Mouse (Mus musculus) bone marrow, adult 2 months (tissue): ENCODE data around the gene Ppp1r14b. TPM values are rescaled to one million over a fixed set of nuclear protein-coding genes. Genes with fewer than 3 reads are reported as not detected.
A peak's percentile ranks its signal among the peaks of the same experiment; 100 is the strongest.

ENCODE experiments used
- H3K27ac ChIP-seq: fragments of 200-500 bp; 2 replicates; pipeline ENCODE4 v1.5.1; 2012; ENCODE audit warnings: low read depth, mild to moderate bottlenecking, control low read depth, inconsistent platforms, low read length; ENCODE audit not compliant: control insufficient read depth, poor library complexity, insufficient read depth
- H3K4me1 ChIP-seq: fragments of 200-500 bp; 2 replicates; pipeline ENCODE4 v1.6.1; 2011; ENCODE audit warnings: low read length; ENCODE audit not compliant: control insufficient read depth, insufficient read depth
- H3K4me3 ChIP-seq: fragments of 200-500 bp; replicated peaks from 2 replicates; pipeline ENCODE3; 2011; ENCODE audit warnings: mild to moderate bottlenecking, low read depth, low read length, control low read depth; ENCODE audit not compliant: control insufficient read depth
- CTCF ChIP-seq: fragments of 200-500 bp; IDR thresholded peaks from 2 replicates; pipeline ENCODE4 v1.5.1; 2011; ENCODE audit warnings: low read length, control low read depth; ENCODE audit not compliant: control insufficient read depth, insufficient read depth
- POLR2A ChIP-seq: fragments of 200-500 bp; IDR thresholded peaks from 2 replicates; pipeline ENCODE4 v1.6.1; 2011; ENCODE audit warnings: low read depth, mild to moderate bottlenecking, control low read depth, low read length, borderline replicate concordance; ENCODE audit not compliant: control insufficient read depth
- WGBS: fragments of 180-500 bp; shearing (Covaris S2); methylation state at CpG from one replicate; pipeline ENCODE4 v1.1.7; 2018; 5-methylcytosine and 5-hydroxymethylcytosine counted together
- polyA plus RNA-seq: library from polyadenylated mRNA; stranded (reverse); fragments of >200 nt; gene quantifications from 2 replicates; pipeline ENCODE4 v1.2.4, GENCODE M21; 2011; ENCODE audit warnings: low replicate concordance; ENCODE audit not compliant: missing spikeins, insufficient read depth, insufficient read length

Ppp1r14b gene
- polyA plus RNA-seq, 1 experiment, result 137 TPM

DNA sequence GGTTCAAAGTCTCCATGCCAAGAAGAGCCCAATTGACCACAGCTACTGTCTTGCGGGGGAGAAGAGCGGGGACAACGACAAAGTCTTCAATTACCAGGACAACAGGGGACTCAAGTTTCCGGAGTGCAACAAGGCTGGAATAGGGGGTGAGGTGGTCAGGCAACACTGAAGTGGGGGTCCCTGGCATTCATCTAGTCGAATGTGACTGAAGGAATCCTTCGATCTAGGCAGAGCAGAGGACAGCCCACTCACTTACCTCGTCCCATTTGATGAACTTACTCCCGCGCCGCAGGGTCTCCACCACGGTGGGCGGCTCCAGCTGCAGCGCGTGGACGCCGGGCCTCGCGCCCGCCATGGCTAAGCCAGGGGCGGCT is 5.5 kb upstream of the Ppp1r14b start:
- WGBS, result 3% methylated on average over 20 of the region's 20 CpGs
- Histone ChIP-seq H3K27ac (no peak overlapping the region), H3K4me1 (peaks cover 1% of the 10 kb centered on the region; the same call in 1 of the 2 replicates), H3K4me3 (peak overlapping the region; percentile 72)
- no peak for TF ChIP-seq CTCF
- TF ChIP-seq POLR2A, result no peak

GRCm38 (mm10) chr19:6969665-6970381 is 4.9 kb upstream of the Ppp1r14b start:
- 2% methylated on average over 53 of the region's 55 CpGs for WGBS
- no peak overlapping the region for H3K27ac ChIP-seq
- H3K4me1 ChIP-seq, result peaks cover 1% of the 10 kb centered on the region; the same call in 1 of the 2 replicates
- TF ChIP-seq CTCF, result peak; percentile 69
- peak; percentile 40; the same call in 1 of the 2 replicates for TF ChIP-seq POLR2A
- peak overlapping the region; percentile 72 for H3K4me3 ChIP-seq

GRCm38 (mm10) chr19:6970460-6971085 is 4.2 kb upstream of the Ppp1r14b start:
- H3K4me3 ChIP-seq, result no peak overlapping the region

GRCm38 (mm10) chr19:6971644-6972043 is 3.1 kb upstream of the Ppp1r14b start:
- Histone ChIP-seq H3K4me1 (peaks cover 4% of the 10 kb centered on the region; the same call in 1 of the 2 replicates), H3K4me3 (no peak overlapping the region), H3K27ac (no peak overlapping the region)
- TF ChIP-seq CTCF (no peak), POLR2A (no peak)
- 74% methylated on average over 6 of the region's 6 CpGs for WGBS

More at GRCm38 (mm10) chr19:6970460-6971085, 4.2 kb upstream of the Ppp1r14b start:
- Histone ChIP-seq H3K27ac (no peak overlapping the region), H3K4me1 (peaks cover 1% of the 10 kb centered on the region; the same call in 1 of the 2 replicates)
- 26% methylated on average over 11 of the region's 11 CpGs for WGBS
- TF ChIP-seq POLR2A (no peak), CTCF (no peak)

DNA sequence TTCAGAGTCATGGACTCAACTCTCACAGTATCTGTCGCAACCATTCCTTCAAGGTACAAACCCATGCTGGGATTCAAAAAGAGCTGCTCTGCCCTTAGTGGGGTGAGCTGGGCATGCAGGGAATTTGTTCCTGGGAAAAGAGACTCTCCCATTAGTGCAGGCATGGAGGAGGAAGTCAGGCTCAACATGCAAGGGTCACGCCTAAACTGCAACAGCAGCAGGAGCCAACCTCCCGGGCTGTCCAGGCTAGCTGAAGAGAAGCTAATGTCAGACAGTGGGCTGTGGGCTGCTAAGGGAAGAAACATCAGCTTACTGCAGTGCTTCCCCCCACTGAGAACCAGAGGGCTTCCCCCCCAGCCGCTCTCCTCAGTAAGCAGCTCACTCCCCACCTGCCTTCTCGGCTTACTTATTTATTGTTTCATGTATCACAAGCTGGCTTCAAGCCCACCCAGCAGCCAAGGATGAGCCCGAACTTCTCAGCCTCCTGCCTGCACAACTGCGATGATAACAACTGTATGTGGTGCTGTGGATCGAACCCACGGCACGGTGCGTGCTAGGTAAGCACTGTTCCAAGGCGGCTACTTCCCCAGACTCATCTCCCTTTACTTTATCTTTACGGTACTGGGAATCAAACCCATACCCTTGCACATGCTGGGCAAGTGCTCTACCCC is 2.4 kb upstream of the Ppp1r14b start:
- no peak for TF ChIP-seq POLR2A
- TF ChIP-seq CTCF, result no peak
- H3K27ac ChIP-seq, result no peak overlapping the region
- no peak overlapping the region for H3K4me3 ChIP-seq
- WGBS, result 82% methylated on average over 13 of the region's 13 CpGs
- peaks cover 4% of the 10 kb centered on the region; the same call in 1 of the 2 replicates for H3K4me1 ChIP-seq

- Histone ChIP-seq H3K4me1 (peaks cover 4% of the 10 kb centered on the region; the same call in 1 of the 2 replicates), H3K4me3 (no peak overlapping the region), H3K27ac (no peak overlapping the region)
- WGBS, result 23% methylated on average over 12 of the region's 12 CpGs
- no peak for TF ChIP-seq POLR2A
These were observed 1.1 kb upstream of the Ppp1r14b start for GRCm38 (mm10) chr19:6973581-6974190.

- under 1% methylated on average over 16 of the region's 16 CpGs for whole genome bisulfite sequencing
- H3K4me1 ChIP-seq, result peaks cover 3% of the 10 kb centered on the region; the same call in 1 of the 2 replicates
- peak within 1 kb of the TSS; percentile 66 for H3K27ac ChIP-seq
- H3K4me3 ChIP-seq, result peak within 1 kb of the TSS; percentile 67
- TF ChIP-seq CTCF, result peak; percentile 52; the same call in 1 of the 2 replicates
- peak; percentile 28; the same call in 1 of the 2 replicates for TF ChIP-seq POLR2A
These were observed 1.1 kb downstream of the Ppp1r14b start, which contains the start of gene Plcb3 for GRCm38 (mm10) chr19:6975537-6976521. Plcb3 (minus strand) TSS chr19:6976470.
